Mouse (Mus musculus) heart, adult 2 months (tissue): Measurements from ENCODE around the gene Brk1.

ENCODE experiments used
- CTCF ChIP-seq: fragments of 200-600 bp; IDR thresholded peaks from 2 replicates; pipeline ENCODE4 v1.8.1; 2022; ENCODE audit warnings: antibody characterized with exemption, mild to moderate bottlenecking, moderate library complexity
- EP300 ChIP-seq: fragments of 200-500 bp; IDR thresholded peaks from 2 replicates; pipeline ENCODE4 v1.6.1; 2011; ENCODE audit warnings: low read depth, low read length, control low read depth; ENCODE audit not compliant: insufficient read depth
- POLR2A ChIP-seq: fragments of 200-500 bp; IDR thresholded peaks from 2 replicates; pipeline ENCODE4 v1.6.1; 2011; ENCODE audit warnings: mild to moderate bottlenecking, low read depth, low read length, control low read depth; ENCODE audit not compliant: insufficient read depth

DNA sequence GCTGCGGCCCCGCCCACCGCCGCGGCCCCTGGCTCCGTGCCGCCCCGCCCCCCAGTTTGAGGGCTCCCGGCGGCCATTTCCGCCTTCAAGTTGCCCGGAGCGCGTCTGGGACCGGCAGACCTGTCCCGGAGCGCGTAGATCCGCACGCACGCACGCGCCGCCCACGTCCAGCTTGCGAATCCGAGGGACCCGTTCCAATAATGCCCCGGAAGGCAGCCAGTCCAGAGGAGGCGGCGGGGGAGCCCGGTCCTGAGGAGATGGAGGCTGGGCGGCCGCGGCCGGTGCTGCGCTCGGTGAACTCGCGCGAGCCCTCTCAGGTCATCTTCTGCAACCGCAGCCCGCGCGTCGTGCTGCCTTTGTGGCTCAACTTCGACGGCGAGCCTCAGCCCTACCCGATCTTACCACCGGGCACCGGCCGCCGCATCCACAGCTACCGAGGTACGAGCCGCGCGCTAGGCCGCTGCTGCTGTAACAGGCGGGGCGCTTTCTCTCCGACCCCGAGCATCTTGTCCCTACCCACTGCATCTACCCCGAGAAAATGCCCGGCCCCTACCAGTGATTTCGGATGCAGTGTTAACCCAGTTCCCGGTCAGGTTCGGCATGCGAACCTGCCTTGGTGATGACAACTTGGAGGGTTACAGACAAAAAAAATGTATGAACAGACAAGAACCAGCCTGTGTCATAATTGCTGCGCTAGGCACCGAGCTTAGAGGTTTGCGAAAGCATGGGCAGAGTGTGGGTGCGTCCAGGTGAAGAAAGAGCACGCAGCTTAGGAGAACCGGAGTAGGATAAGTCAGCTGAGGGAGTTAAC is 19.6 kb downstream of the Brk1 start, which contains the start of gene Vhl:
- peak; percentile 54 for TF ChIP-seq CTCF
- TF ChIP-seq POLR2A: peak; percentile 52; the same call in 1 of the 2 replicates
- TF ChIP-seq EP300: no peak
